Mouse (Mus musculus): ENCODE data around the gene Gm28305.

Gm28305 gene

DNA sequence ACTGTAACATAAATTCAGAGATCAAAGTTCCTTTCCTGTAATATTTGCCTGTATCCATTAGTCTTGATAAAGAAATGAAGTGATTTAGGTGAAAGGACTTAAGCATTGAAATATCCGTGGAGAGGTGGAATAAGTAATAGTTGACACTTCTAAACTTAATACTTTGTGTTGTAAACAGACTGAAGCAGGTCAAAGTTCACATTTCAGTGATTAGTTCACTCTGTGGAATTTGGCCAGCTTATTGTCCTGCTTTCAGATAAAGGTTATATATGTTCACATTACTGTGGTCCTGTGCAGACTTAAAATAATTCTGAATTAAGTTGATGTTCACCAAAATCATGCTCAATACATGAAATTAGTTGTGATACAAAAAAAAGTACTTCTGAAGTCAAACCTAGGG is 24.1 kb downstream of the Gm28305 start:
- DNase-seq (ENCODE audit: extremely low read depth, insufficient read length, low spot score): no peak

DNA sequence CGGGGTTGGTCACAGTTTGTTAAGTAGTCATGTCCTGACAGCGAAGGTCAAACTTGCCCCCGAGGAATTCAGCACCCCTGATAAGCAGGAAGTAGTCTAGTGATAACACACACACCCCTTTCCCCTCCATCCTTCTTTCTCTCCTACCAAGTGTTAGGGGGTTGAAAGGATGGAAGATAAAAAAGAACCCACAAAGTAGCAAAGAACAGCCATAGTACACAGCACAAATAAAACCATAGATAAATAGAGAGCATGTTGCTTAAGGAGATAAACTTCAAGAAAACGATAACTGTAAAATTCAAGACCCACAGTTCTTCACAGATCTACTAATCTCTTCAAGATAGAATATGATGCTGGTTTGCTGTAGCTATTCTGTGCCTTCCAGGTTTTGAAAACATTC is 29.8 kb downstream of the Gm28305 start:
- no peak for DNase-seq (ENCODE audit: extremely low read depth, insufficient read length, low spot score)

DNA sequence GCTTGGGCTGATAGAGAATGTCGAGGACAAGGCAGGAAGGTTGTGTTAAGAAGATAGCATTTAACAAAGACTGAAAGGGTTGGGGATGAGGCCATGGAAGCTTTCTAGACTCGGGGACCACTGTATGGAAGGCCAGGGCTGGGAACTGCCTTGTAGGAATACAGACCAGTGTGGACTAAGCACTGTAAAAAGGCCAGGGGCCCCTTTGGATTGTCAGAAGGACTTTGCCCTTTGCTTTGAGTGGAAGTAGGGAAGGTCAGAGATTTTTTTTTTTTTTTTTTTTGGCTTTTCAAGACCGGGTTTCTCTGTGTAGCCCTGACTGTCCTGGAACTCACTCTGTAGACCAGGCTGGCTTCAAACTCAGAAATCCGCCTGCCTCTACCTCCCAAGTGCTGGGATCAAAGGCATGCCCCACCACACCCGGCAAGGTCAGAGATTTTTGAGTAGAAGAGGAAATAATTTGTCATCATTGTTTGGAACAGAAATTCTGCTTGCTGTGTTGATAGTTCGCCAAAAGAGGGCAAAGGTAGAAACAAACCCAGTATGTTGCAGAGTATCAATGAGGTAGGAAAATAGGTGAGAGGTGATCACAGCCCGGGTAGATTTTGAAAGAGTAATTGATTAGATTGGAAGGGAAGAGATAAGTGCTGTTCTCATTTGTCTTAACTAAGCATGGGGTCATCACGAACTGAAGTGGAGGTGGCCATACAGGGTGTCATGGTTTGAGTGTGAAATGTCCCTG is 30.6 kb downstream of the Gm28305 start:
- no peak for DNase-seq (ENCODE audit: extremely low read depth, insufficient read length, low spot score)

DNA sequence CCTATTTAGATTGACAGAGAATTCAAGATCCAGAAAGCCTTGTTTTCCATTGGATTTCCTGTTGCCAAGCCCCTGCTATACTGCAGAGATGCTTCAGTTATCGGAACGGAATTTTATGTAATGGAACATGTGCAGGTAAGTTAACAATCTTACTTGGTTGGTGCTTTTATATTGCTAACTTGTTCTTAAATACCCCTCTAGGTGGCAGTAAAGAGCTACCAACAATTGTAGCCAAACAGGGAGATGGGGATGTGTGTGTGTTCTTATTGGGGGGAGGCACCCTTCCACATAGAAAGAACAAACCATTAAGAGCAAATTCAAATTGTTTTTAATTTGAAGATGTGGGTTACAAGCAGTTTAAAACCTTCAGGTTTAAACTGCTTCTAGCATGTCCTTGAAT is 35.3 kb downstream of the Gm28305 start:
- no peak for DNase-seq (ENCODE audit: extremely low read depth, insufficient read length, low spot score)

DNA sequence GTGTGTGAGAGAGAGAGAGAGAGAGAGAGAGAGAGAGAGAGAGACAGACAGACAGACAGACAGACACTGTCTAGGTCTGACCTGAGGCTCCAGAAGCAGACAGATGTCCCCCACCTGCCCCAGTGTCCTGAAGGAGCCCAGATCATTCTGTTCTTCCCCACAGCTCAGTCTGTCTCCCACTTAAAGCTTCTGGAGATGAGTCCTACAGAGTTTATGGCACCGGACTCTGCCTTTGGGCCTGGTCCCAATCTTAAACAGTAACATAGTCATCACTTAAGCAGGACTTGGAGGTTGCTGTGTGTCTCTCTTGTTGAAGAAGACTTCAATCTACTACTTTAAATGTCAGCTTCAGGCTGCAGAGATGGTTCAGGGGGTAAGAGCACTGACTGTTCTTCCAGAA is 38.3 kb downstream of the Gm28305 start:
- DNase-seq (ENCODE audit: extremely low read depth, insufficient read length, low spot score): no peak

DNA sequence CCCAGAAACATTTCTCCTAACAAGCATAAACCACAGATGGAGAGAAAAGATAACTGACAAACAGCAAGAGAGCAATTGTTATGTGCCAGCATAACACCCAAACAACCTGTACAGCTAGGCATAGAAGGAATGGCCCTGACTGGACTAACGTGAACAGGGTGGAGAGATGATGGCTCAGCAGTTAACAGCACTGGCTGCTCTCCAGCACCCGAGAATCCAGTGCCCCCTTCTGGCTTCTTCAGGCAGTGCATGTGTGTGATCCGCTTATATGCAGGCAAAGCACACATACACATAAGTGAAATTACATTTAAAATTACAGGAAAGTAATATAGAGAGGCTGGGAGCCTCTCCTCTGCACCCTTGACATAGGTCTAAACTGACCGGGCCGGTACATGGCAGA is 38.9 kb downstream of the Gm28305 start:
- peak; percentile 44 for DNase-seq (ENCODE audit: extremely low read depth, insufficient read length, low spot score)

DNA sequence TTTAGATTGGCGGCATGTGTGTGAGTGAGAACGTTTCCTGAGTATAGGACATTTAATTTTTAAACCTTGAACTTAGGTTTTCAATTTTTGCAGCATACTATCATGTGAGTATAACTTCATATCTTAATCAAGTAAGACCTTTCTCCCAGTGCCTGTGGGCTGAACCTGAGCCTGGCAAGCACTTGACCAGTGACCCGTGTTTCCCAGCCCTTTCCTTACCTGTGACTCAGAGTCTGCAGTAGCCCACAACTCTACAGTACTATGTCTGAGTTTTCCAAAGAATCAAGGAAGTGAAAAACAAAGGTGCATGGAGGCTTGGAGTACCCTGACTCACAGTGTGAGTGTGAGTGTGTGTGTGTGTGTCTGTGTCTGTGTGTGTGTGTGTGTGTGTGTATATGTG is 39.6 kb downstream of the Gm28305 start:
- no peak for DNase-seq (ENCODE audit: extremely low read depth, insufficient read length, low spot score)

DNA sequence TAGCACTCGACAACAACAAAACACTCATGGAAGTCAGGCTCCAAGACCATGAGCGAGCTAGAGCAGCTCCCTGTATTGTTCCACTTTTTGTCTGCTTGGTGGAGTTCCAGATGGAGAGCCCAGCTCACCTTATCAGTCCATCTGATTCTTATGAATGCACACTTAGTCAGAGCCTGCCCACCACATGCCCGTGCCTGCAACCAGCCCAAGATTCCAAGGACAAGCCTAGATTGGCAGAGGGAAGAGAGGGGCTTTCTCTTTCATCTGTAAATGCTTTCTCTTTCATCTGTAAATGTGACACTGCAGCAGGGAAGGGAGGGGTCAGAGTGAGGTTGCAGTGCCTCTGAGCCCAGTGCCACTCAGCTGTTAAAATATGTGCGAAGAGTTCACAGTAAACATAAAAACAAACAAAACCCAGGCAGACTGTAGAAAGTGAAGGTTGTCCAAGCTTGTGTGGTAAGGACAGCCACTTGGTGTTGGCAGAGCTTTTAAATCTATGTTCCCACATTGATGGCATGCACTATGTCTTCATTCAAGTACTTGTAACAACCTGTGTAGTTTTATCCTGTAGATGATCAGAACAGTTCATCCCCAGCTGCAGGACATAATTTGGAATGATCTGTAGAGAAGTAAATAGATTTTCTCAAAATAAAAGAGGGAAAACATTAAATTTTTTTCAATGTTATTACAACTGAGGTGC is 45.4 kb downstream of the Gm28305 start:
- peak; percentile 27 for DNase-seq (ENCODE audit: extremely low read depth, insufficient read length, low spot score)

DNA sequence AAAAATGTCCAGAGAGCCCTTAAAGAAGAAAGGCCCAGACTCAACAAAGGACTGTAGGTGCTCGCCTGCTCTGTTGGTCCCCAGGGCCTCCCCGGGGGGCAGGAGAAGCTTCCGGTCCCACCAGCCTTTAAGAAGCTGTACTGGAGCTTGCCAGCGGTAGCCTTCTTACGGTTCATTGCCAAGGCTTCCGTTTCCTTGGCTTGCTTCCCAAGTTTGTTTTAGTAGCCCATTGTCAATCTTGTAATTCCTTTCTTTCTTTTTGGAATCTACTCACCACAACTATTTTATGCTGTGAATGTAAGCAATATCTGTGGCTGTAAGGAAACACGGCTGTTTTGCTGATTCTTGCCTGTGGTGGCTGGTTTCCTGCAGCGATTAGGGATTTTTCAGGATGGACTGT is 48.1 kb downstream of the Gm28305 start:
- DNase-seq (ENCODE audit: extremely low read depth, insufficient read length, low spot score): peak; percentile 49

DNA sequence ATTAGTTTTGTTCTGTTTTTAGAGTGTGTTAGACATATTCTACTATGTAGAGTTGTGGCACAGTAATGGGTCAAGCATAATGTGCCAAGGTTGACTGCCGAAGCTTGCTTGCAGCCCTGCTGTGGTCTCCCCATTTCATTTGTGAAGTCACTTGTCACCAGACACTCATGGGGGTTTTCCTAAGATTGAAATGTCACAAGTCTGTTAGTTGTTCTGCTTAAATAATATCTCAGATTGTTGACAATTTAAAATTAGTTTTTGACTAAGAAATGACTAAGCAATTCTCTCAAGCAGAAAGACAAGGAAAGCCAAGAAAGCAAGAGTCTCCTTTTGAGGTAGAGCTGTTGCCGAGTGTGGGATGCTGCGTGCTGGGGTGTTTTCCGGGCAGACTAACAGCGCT is 52.5 kb downstream of the Gm28305 start:
- DNase-seq (ENCODE audit: extremely low read depth, insufficient read length, low spot score): no peak

DNA sequence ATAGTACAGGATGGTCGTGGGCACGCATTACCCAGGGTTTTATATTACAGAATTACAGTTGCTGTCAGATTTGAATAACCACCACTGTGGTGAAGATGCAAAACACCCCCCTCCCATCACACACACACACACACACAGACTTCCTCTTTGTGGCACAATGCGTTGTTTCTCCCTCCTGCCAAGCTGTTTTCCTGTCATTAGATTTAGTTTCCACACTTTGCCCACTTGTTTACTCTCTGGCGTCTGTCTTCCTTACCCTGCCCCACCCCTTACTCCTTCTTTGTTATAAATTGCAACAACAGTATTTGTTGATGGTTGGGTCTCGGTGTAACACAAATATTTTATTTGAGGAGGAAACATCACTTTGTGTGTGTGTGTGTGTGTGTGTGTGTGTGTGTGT is 57.8 kb downstream of the Gm28305 start:
- no peak for DNase-seq (ENCODE audit: extremely low read depth, insufficient read length, low spot score)

DNA sequence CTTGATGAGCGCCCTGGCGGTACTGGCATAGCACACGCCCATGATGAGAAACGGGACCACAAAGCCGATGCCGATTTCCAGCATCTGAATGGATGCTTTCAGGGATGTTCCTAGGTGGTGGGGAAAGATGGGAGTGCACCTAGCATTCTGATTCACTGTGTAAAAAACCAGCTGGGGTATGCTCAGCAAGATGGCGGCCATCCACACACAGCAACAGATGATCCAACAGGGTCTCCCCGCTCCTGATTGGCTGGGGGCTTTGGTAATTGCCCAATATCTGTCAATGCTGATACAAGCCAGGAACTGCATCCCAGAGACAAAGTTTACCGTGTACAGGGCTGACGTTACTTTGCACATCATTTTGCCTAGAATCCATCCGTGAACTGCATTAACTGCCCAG is 58.6 kb downstream of the Gm28305 start:
- DNase-seq (ENCODE audit: extremely low read depth, insufficient read length, low spot score): no peak

DNA sequence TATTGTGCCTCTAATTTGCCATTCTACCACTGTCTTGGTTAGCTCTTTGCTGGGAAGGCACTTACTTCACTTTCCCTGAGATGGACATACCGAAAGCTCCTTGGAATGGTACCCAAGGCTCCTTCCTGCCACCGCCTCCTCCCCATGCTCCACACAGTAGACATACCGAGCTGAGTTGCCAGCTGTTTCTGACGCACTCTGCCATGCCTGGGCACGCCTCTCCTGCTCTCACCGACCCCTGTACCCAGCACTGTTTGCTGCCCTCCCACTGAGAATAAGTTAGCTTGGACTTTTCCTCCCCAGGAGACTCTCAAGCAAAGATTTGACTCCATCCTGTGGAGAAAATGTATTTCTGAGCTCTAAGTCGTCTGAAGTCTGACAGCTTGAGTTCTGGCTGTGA is 60.4 kb downstream of the Gm28305 start:
- DNase-seq (ENCODE audit: extremely low read depth, insufficient read length, low spot score): no peak

DNA sequence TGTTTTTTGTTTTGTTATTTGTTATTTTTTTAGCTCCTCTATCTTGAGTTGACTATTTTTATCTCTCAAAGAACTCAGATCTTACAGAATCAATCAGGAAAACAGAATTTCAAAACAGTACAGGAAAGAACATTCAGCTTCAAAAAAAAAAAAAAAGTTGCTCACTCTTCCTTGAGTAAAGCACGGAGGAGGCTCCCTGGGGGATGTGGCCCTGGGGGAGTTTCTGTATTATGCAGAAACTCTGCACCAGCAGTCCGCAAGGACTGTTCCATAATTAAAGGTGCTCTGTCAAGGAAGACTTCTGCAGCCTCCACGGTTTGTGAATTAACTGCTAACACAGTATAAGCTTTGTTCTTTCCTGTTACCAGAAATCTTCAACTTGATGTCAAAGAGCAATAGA is 61.0 kb downstream of the Gm28305 start:
- DNase-seq (ENCODE audit: extremely low read depth, insufficient read length, low spot score): no peak

DNA sequence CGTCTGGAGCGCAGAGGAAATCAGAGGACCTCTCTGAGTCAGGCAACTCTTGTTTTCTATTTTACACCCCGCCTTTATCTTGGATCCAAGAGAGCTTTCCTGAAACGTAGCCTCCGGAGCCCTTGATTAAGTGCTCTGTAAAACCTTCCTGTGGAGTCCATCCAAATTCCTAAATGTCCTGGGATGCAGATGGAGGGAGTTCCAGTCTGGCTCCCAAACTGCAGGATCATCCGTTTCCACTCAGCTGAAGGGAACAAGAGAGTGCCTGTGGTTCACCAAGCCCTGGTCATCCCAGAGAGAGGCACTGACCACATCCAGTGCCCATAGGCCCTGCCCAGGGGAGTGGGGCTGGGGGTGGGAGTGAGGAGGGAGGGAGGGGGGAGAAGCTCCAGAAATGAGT is 61.8 kb downstream of the Gm28305 start:
- no peak for DNase-seq (ENCODE audit: extremely low read depth, insufficient read length, low spot score)

DNA sequence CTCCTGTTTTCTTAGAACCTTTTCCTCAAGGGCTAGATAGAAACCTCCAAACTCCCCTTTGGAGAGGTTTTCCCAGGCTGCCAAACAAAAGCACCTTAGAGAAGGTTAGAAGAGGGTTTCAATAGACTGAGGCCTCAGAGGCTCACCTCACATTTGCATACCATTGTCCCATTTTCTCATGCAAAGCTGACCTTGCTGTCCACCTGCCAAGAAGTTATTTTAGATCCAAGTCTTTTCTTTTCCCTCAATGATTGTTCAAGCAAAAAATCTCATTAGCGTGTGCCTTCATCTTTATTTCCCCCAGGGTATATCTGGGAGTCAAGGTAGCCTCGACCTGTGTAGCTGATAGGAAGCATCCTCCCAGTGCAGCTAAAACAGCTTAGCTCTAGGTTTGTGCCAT is 62.4 kb downstream of the Gm28305 start:
- no peak for DNase-seq (ENCODE audit: extremely low read depth, insufficient read length, low spot score)

DNA sequence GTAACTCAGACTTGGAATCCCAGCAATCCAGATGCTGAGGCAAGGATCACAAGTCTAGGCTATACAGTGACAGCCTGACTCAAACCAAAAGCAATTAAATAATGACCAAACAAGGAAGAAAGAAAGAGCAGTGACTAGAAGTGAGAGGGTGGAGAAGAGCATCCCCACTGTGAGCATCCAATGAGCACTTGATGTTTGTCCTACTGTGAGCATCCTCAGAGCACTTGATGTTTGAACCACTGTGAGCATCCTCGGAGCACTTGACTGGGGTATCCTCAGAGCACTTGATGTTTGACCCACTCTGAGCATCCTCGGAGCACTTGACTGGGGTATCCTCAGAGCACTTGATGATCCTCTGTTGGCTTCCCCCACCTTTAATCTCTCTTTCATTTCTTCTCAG is 64.5 kb downstream of the Gm28305 start:
- DNase-seq (ENCODE audit: extremely low read depth, insufficient read length, low spot score): no peak

DNA sequence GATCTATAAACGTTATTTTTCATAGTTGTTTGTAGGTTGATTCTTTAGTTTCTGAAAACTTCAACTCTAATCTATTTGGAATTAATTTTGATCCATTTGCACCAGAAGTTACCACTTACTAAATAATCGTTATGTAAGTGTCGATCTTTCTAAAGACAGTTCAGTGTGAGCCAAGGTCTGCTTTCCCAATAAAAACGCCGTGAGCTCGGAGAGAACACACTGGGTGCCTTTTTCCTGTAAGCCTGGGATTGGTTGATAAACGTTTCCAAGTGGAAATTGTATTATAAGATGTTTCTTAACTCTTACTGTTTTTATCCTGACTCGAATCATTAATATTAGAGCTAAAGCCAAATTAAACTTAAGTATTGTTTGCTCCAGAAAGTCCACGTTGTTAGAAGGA is 66.5 kb downstream of the Gm28305 start:
- DNase-seq (ENCODE audit: extremely low read depth, insufficient read length, low spot score): no peak

DNA sequence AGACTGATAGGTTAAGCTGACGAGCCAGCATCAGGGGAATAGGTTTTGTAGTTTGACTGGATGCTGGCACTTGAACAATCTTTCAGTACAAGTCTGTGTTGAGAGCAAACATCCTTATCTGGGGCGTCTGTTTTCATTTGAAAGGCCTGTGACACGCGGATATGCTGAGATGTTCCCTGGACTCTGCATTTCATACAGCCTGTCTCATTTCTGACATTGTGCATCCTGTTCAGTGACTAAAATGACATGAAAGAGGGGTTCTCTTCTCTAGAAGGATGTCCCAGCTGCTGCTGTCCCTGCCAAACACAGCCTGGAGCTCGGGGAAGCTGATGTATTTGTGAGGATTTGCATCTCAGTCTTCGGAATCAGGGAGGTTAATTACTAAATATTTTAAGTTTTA is 67.0 kb downstream of the Gm28305 start:
- DNase-seq (ENCODE audit: extremely low read depth, insufficient read length, low spot score): no peak

DNA sequence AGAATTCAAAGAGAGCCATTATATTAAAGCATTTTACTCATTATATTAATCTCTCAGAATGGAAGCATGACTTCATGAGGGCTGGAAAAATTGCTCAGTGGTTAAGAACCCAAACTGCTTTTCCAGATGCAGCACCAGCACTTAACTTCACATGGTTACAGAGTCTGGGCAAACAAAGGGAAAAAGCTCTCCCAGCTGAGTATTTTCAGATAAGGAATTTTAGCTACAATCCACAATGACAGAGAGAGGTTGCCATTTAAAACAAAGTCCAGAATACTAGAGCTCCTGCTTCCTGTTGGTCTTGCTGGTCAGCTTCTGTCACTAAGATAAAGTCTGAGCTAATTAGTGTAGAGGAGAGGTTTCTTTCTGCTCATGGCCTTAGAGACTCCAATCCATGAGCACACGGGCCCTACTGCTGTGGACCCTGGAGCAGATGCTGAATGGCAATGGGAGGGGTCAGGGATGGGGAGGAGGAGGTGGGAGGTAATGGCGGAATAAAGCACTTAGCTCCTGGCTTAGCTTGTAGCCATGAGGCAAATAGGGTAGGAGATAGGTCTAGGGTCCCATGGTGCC is 68.2 kb downstream of the Gm28305 start:
- DNase-seq (ENCODE audit: extremely low read depth, insufficient read length, low spot score): no peak

DNA sequence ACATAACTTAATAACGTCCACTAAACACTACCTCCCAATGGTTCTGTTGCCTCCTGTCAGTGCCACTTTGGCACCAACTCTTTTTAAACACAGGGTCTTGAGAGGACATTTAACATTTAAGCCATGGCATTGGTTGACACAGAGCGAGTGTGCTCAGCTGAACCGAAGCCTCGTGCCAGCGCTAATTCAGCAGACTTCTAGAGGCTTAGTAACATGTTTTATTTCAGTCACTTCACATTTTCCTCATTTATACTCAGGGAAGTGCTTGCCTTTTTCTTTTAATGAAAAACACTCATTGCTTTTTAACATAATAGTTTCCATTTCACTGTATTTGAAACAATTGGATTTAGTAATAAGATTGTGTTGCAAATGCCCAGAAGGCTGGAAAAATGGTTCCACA is 68.7 kb downstream of the Gm28305 start:
- DNase-seq (ENCODE audit: extremely low read depth, insufficient read length, low spot score): no peak

DNA sequence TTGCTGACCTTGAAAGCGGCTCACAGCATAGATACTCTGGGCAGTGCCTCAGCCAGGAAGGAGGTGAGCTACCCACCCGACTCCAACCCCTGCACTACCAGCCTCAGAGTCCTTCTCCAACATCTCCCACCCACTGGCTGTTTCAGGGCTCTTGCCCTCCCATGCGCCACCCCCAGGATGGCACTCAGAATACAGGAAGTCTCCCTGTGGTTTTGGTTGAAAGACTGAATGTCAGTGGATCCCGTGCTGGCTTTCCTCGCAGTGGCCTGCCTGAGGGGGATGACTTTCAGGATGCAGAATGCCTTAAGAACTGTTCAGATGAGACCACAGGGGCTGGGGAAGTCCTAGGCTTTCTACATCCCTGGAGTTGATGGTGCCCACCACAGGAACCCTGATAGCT is 82.6 kb downstream of the Gm28305 start:
- DNase-seq (ENCODE audit: extremely low read depth, insufficient read length, low spot score): no peak

All from 3134 (cell line).